Mouse (Mus musculus): ENCODE data around the gene Gm7138. TPM values are rescaled to one million over a fixed set of nuclear protein-coding genes. Genes with fewer than 3 reads are reported as not detected.
"Not testable (repeated sequence)": the region's sequence is repeated elsewhere in the genome, so short reads cannot be mapped to it uniquely, and the experiment has no call there.

Gm7138 gene
- not detected in 2 replicates for polyA plus RNA-seq (2014; fragmentation: Nextera tagmentation; extraction: Ambion mirVana)

GRCm38 (mm10) chr10:77776844-77777243 is at the start of gene Gm7138:
Gene Gm7138, minus strand, starts transcription at chr10:77776944.
- H3K27me3 ChIP-seq (replicated peaks; ENCODE audit: control insufficient read depth, insufficient read depth, low read length); DNase-seq (ENCODE audit: low spot score); H3K9me3 ChIP-seq (ENCODE audit: control insufficient read depth, low read length); H3K36me3 ChIP-seq (ENCODE audit: control insufficient read depth, insufficient read depth, low read length); H3K4me3 ChIP-seq (ENCODE audit: low read depth, low read length); H3K4me2 ChIP-seq (ENCODE audit: low read depth, low read length); H3K4me1 ChIP-seq (ENCODE audit: control insufficient read depth, insufficient read depth, low read length); H3K9ac ChIP-seq (ENCODE audit: low read depth, low read length); ATAC-seq (ENCODE audit: low read depth); H3K27ac ChIP-seq (replicated peaks; ENCODE audit: low read depth, low read length): not testable (repeated sequence)
- WGBS, result no CpG with 5 or more reads among the region's 1 CpGs

- DNase-seq (ENCODE audit: low spot score), result no peak
- WGBS, result 36% methylated on average over 4 of the region's 4 CpGs
Observed at GRCm38 (mm10) chr10:77819203-77819602, 42.5 kb upstream of the Gm7138 start.

GRCm38 (mm10) chr10:77818523-77818922 is 41.8 kb upstream of the Gm7138 start:
- DNase-seq (ENCODE audit: low spot score), result no peak
- no peaks in the 10 kb centered on the region for H3K4me1 ChIP-seq (ENCODE audit: control insufficient read depth, insufficient read depth, low read length)
- no peak overlapping the region for H3K4me3 ChIP-seq (ENCODE audit: low read depth, low read length)
- H3K27ac ChIP-seq (replicated peaks; ENCODE audit: low read depth, low read length), result no peak overlapping the region
- no peak overlapping the region for H3K9ac ChIP-seq (ENCODE audit: low read depth, low read length)
- no peak overlapping the region for H3K4me2 ChIP-seq (ENCODE audit: low read depth, low read length)
- no peaks in the 10 kb centered on the region for H3K36me3 ChIP-seq (ENCODE audit: control insufficient read depth, insufficient read depth, low read length)
- no peak for ATAC-seq (ENCODE audit: low read depth)
- H3K9me3 ChIP-seq (ENCODE audit: control insufficient read depth, low read length), result no peaks in the 10 kb centered on the region
- 96% methylated on average over 4 of the region's 4 CpGs for WGBS
- H3K27me3 ChIP-seq (replicated peaks; ENCODE audit: control insufficient read depth, insufficient read depth, low read length), result no peaks in the 10 kb centered on the region

More at GRCm38 (mm10) chr10:77819203-77819602, 42.5 kb upstream of the Gm7138 start:
- no peak overlapping the region for H3K4me2 ChIP-seq (ENCODE audit: low read depth, low read length)
- H3K36me3 ChIP-seq (ENCODE audit: control insufficient read depth, insufficient read depth, low read length), result no peaks in the 10 kb centered on the region
- no peak for ATAC-seq (ENCODE audit: low read depth)
- H3K9me3 ChIP-seq (ENCODE audit: control insufficient read depth, low read length), result 0 out of 2 replicates have a peak, but pooled peaks cover 4% of the 10 kb centered on the region
- H3K27ac ChIP-seq (replicated peaks; ENCODE audit: low read depth, low read length), result no peak overlapping the region
- H3K4me3 ChIP-seq (ENCODE audit: low read depth, low read length), result no peak overlapping the region
- no peaks in the 10 kb centered on the region for H3K27me3 ChIP-seq (replicated peaks; ENCODE audit: control insufficient read depth, insufficient read depth, low read length)
- no peak overlapping the region for H3K9ac ChIP-seq (ENCODE audit: low read depth, low read length)
- H3K4me1 ChIP-seq (ENCODE audit: control insufficient read depth, insufficient read depth, low read length), result no peaks in the 10 kb centered on the region

- WGBS, result 27% methylated on average over 5 of the region's 5 CpGs
- no peaks in the 10 kb centered on the region for H3K36me3 ChIP-seq (ENCODE audit: control insufficient read depth, insufficient read depth, low read length)
- H3K4me2 ChIP-seq (ENCODE audit: low read depth, low read length), result no peak overlapping the region
- ATAC-seq (ENCODE audit: low read depth) (no peak), DNase-seq (ENCODE audit: low spot score) (no peak)
- no peak overlapping the region for H3K4me3 ChIP-seq (ENCODE audit: low read depth, low read length)
- H3K4me1 ChIP-seq (ENCODE audit: control insufficient read depth, insufficient read depth, low read length), result no peaks in the 10 kb centered on the region
- H3K27me3 ChIP-seq (replicated peaks; ENCODE audit: control insufficient read depth, insufficient read depth, low read length), result no peaks in the 10 kb centered on the region
- H3K9me3 ChIP-seq (ENCODE audit: control insufficient read depth, low read length), result no peaks in the 10 kb centered on the region
- H3K9ac ChIP-seq (ENCODE audit: low read depth, low read length), result no peak overlapping the region
- H3K27ac ChIP-seq (replicated peaks; ENCODE audit: low read depth, low read length), result no peak overlapping the region
Observed at GRCm38 (mm10) chr10:77815514-77815913, 38.8 kb upstream of the Gm7138 start.

- no peak for ATAC-seq (ENCODE audit: low read depth)
Observed at GRCm38 (mm10) chr10:77814382-77814781, 37.6 kb upstream of the Gm7138 start, which contains the start of gene Gm2696. Gene Gm2696, plus strand, starts transcription at chr10:77814682.

GRCm38 (mm10) chr10:77811743-77812142 is 35.0 kb upstream of the Gm7138 start, which contains the start of gene Gm9507:
Gene Gm9507, minus strand, starts transcription at chr10:77811843.
- Histone ChIP-seq H3K4me1 (ENCODE audit: control insufficient read depth, insufficient read depth, low read length) (no peaks in the 10 kb centered on the region), H3K4me2 (ENCODE audit: low read depth, low read length) (no peak within 1 kb of the TSS), H3K27me3 (replicated peaks; ENCODE audit: control insufficient read depth, insufficient read depth, low read length) (no peaks in the 10 kb centered on the region), H3K9me3 (ENCODE audit: control insufficient read depth, low read length) (no peaks in the 10 kb centered on the region), H3K9ac (ENCODE audit: low read depth, low read length) (no peak within 1 kb of the TSS), H3K27ac (replicated peaks; ENCODE audit: low read depth, low read length) (no peak within 1 kb of the TSS), H3K4me3 (ENCODE audit: low read depth, low read length) (no peak within 1 kb of the TSS), H3K36me3 (ENCODE audit: control insufficient read depth, insufficient read depth, low read length) (no peaks in the 10 kb centered on the region)
- DNase-seq (ENCODE audit: low spot score), result no peak
- no peak for ATAC-seq (ENCODE audit: low read depth)
- WGBS, result 50% methylated on average over 3 of the region's 5 CpGs

More at GRCm38 (mm10) chr10:77814382-77814781, 37.6 kb upstream of the Gm7138 start, which contains the start of gene Gm2696:
- Histone ChIP-seq H3K4me1 (ENCODE audit: control insufficient read depth, insufficient read depth, low read length) (no peaks in the 10 kb centered on the region), H3K27me3 (replicated peaks; ENCODE audit: control insufficient read depth, insufficient read depth, low read length) (no peaks in the 10 kb centered on the region), H3K4me2 (ENCODE audit: low read depth, low read length) (no peak within 1 kb of the TSS), H3K36me3 (ENCODE audit: control insufficient read depth, insufficient read depth, low read length) (no peaks in the 10 kb centered on the region), H3K9ac (ENCODE audit: low read depth, low read length) (no peak within 1 kb of the TSS), H3K27ac (replicated peaks; ENCODE audit: low read depth, low read length) (no peak within 1 kb of the TSS), H3K9me3 (ENCODE audit: control insufficient read depth, low read length) (no peaks in the 10 kb centered on the region), H3K4me3 (ENCODE audit: low read depth, low read length) (no peak within 1 kb of the TSS)
- DNase-seq (ENCODE audit: low spot score), result no peak
- 39% methylated on average over 3 of the region's 4 CpGs for WGBS

- Histone ChIP-seq H3K36me3 (ENCODE audit: control insufficient read depth, insufficient read depth, low read length) (no peaks in the 10 kb centered on the region), H3K4me3 (ENCODE audit: low read depth, low read length) (no peak overlapping the region), H3K27me3 (replicated peaks; ENCODE audit: control insufficient read depth, insufficient read depth, low read length) (no peaks in the 10 kb centered on the region), H3K9me3 (ENCODE audit: control insufficient read depth, low read length) (no peaks in the 10 kb centered on the region), H3K4me2 (ENCODE audit: low read depth, low read length) (no peak overlapping the region), H3K9ac (ENCODE audit: low read depth, low read length) (no peak overlapping the region), H3K4me1 (ENCODE audit: control insufficient read depth, insufficient read depth, low read length) (no peaks in the 10 kb centered on the region), H3K27ac (replicated peaks; ENCODE audit: low read depth, low read length) (no peak overlapping the region)
- no peak for ATAC-seq (ENCODE audit: low read depth)
- 77% methylated on average over 3 of the region's 3 CpGs for WGBS
- no peak for DNase-seq (ENCODE audit: low spot score)
Observed at GRCm38 (mm10) chr10:77804095-77804494, 27.4 kb upstream of the Gm7138 start.

GRCm38 (mm10) chr10:77798921-77799508 is 22.3 kb upstream of the Gm7138 start, which contains the start of gene Gm19668:
Gene Gm19668, minus strand, starts transcription at chr10:77799133.
- ATAC-seq (ENCODE audit: low read depth) (peak; percentile 71), DNase-seq (ENCODE audit: low spot score) (peak; percentile 41)
- WGBS, result 56% methylated on average over 8 of the region's 8 CpGs
- Histone ChIP-seq H3K4me1 (ENCODE audit: control insufficient read depth, insufficient read depth, low read length) (no peaks in the 10 kb centered on the region), H3K27ac (replicated peaks; ENCODE audit: low read depth, low read length) (no peak within 1 kb of the TSS), H3K36me3 (ENCODE audit: control insufficient read depth, insufficient read depth, low read length) (no peaks in the 10 kb centered on the region), H3K4me3 (ENCODE audit: low read depth, low read length) (no peak within 1 kb of the TSS), H3K27me3 (replicated peaks; ENCODE audit: control insufficient read depth, insufficient read depth, low read length) (no peaks in the 10 kb centered on the region), H3K9me3 (ENCODE audit: control insufficient read depth, low read length) (no peaks in the 10 kb centered on the region), H3K4me2 (ENCODE audit: low read depth, low read length) (no peak within 1 kb of the TSS), H3K9ac (ENCODE audit: low read depth, low read length) (no peak within 1 kb of the TSS)
